7 mouse cellular contexts compared by ENCODE assay signal in the genomic region with DNA sequence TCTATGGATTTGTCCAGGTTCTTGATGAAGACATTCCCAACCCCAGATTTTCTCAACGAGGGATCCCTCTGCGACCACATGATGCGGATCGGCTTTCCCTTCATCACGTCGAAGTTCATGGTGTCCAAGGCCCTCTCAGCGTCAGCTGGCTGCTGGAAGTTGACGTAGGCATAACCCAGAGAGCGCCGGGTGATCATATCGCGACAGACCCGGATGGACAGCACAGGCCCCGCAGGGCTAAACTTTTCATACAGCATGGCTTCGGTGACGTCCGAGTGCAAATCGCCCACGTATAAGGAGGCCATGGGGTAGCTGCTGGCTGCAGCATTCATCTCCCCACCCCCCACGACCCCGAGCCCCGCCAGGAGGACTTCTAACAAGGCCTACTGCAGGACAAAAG.
DNase-seq lines count a peak whose midpoint lies in the region; ATAC-seq lines count a peak whose summit lies in the region.
"Not testable (repeated sequence)": the region's sequence is repeated elsewhere in the genome, so short reads cannot be mapped to it uniquely, and the experiment has no call there.

No protein-coding gene starts in this region.

- ATAC-seq in common myeloid progenitor, adult 5-6 weeks (replicated peaks; ENCODE audit: low read depth, poor library complexity, severe bottlenecking), result 0 out of 2 replicates have a peak, but pooled peaks have one; percentile 36
- ATAC-seq in erythroblast, adult 5-6 weeks (replicated peaks; ENCODE audit: low FRiP score, poor library complexity, severe bottlenecking), result peak; percentile 72
- peak; percentile 72; the same call in 1 of the 2 replicates for ATAC-seq in erythroid progenitor cell, adult 5-6 weeks (replicated peaks; ENCODE audit: low FRiP score, poor library complexity, severe bottlenecking)
- peak; percentile 52; the same call in 1 of the 2 replicates for ATAC-seq in granulocyte monocyte progenitor cell, adult 5-6 weeks (replicated peaks; ENCODE audit: poor library complexity, severe bottlenecking)
- 0 out of 2 replicates have a peak, but pooled peaks have one; percentile 54 for ATAC-seq in liver, embryonic 16.5 days (ENCODE audit: low read depth)
- peak; percentile 44; the same call in 1 of the 2 replicates for ATAC-seq in megakaryocyte progenitor cell, adult 5-6 weeks (replicated peaks; ENCODE audit: poor library complexity)

- not testable (repeated sequence) for H3K4me1 ChIP-seq in liver, embryonic 16.5 days (ENCODE audit: control insufficient read depth, low read depth, low read length)

- not testable (repeated sequence) for H3K4me3 ChIP-seq in liver, embryonic 16.5 days (ENCODE audit: low read depth, low read length)

- H3K4me2 ChIP-seq in liver, embryonic 16.5 days (ENCODE audit: low read depth, low read length), result not testable (repeated sequence)

- not testable (repeated sequence) for H3K27ac ChIP-seq in liver, embryonic 16.5 days (ENCODE audit: low read length)

- H3K9ac ChIP-seq in liver, embryonic 16.5 days (ENCODE audit: low read depth, low read length), result not testable (repeated sequence)

- 79% methylated on average over 21 of the region's 22 CpGs for WGBS in liver, embryonic 16.5 days (ENCODE audit: insufficient replicate concordance)

- H3K36me3 ChIP-seq in liver, embryonic 16.5 days (ENCODE audit: control insufficient read depth, insufficient read depth), result not testable (repeated sequence)

- peak; percentile 6 for DNase-seq in 3134 (ENCODE audit: extremely low read depth, insufficient read length, low spot score)

- not testable (repeated sequence) for H3K27me3 ChIP-seq in liver, embryonic 16.5 days (ENCODE audit: control insufficient read depth, insufficient read depth, low read depth, low read length)

- H3K9me3 ChIP-seq in liver, embryonic 16.5 days (replicated peaks; ENCODE audit: control insufficient read depth, low read length), result not testable (repeated sequence)
